Mouse (Mus musculus) ES-E14 (cell line): Measurements from ENCODE around the gene Nsun2. TPM values are rescaled to one million over a fixed set of nuclear protein-coding genes. Genes with fewer than 3 reads are reported as not detected.
A peak's percentile ranks its signal among the peaks of the same experiment; 100 is the strongest.

Experiments used
- DNase-seq: peaks from one replicate; pipeline ENCODE4 v3.0.0-alpha.2; 2013; ENCODE audit warnings: low read depth, low spot score
- H3K27ac ChIP-seq: 2 replicates; pipeline ENCODE4 v1.5.1; 2012; ENCODE audit warnings: low read depth, mild to moderate bottlenecking, low read length, moderate library complexity, mixed read lengths; ENCODE audit not compliant: poor library complexity, insufficient read depth, severe bottlenecking
- H3K36me3 ChIP-seq: 2 replicates; pipeline ENCODE4 v1.6.1; 2012; ENCODE audit warnings: mild to moderate bottlenecking, low read length, moderate library complexity, mixed read lengths; ENCODE audit not compliant: control insufficient read depth, poor library complexity, insufficient read depth, severe bottlenecking
- H3K4me1 ChIP-seq, 2 experiments: fragments of 150-350 bp in 1 of 2; sonication (generic) in 1 of 2; 2 replicates each; pipeline ENCODE4 v1.6.1; 2012; ENCODE audit warnings: low read length in 2 of 2, mild to moderate bottlenecking in 1 of 2, mixed read lengths in 1 of 2; ENCODE audit not compliant: control insufficient read depth in 2 of 2, insufficient read depth in 2 of 2, poor library complexity in 1 of 2
- H3K4me3 ChIP-seq, 2 experiments: fragments of 150-350 bp in 1 of 2; sonication (generic) in 1 of 2; 2 replicates each; pipeline ENCODE4 v1.5.1; 2012; ENCODE audit warnings: low read length in 2 of 2, low read depth in 1 of 2, mild to moderate bottlenecking in 1 of 2, mixed read lengths in 1 of 2; ENCODE audit not compliant: insufficient read depth in 1 of 2, poor library complexity in 1 of 2, severe bottlenecking in 1 of 2
- H3K9ac ChIP-seq: 2 replicates; pipeline ENCODE4 v1.6.1; 2012; ENCODE audit warnings: low read depth, mild to moderate bottlenecking, low read length, mixed read lengths; ENCODE audit not compliant: poor library complexity, insufficient read depth, severe bottlenecking
- H3K9me3 ChIP-seq: fragments of 150-350 bp; sonication (generic); 2 replicates; pipeline ENCODE4 v1.6.1; 2012; ENCODE audit warnings: low read depth, mild to moderate bottlenecking, low read length; ENCODE audit not compliant: control insufficient read depth, insufficient read depth
- CHD2 ChIP-seq: IDR thresholded peaks from 2 replicates; pipeline ENCODE4 v1.6.1; 2014; ENCODE audit warnings: mild to moderate bottlenecking, low read depth, low read length, inconsistent platforms
- HCFC1 ChIP-seq: IDR thresholded peaks from 2 replicates; pipeline ENCODE4 v1.6.1; 2012; ENCODE audit warnings: low read length, inconsistent platforms, borderline replicate concordance; ENCODE audit not compliant: insufficient read depth
- MAFK ChIP-seq: IDR thresholded peaks from 2 replicates; pipeline ENCODE4 v1.6.1; 2014; ENCODE audit warnings: mild to moderate bottlenecking, low read depth, low read length, inconsistent platforms; ENCODE audit not compliant: insufficient read depth
- ZC3H11A ChIP-seq: IDR thresholded peaks from 2 replicates; pipeline ENCODE4 v1.6.1; 2012; ENCODE audit warnings: low read depth, mild to moderate bottlenecking, inconsistent platforms, low read length, borderline replicate concordance
- ZNF384 ChIP-seq: IDR thresholded peaks from 2 replicates; pipeline ENCODE4 v1.6.1; 2012; ENCODE audit warnings: low read depth, low read length, inconsistent platforms
- in situ Hi-C, 2 experiments: fragments of 600-800 bp; cut with MboI; formaldehyde crosslinking; loops; one replicate each; pipeline ENCODE4 v1.15.1; 2025; ENCODE audit warnings: low sequenced_read_pairs in 2 of 2, inconsistent platforms in 1 of 2; ENCODE audit not compliant: unreplicated experiment in 2 of 2
- total RNA-seq: library from RNA; depleted of rRNA; stranded (reverse); fragments of 300-350 nt; gene quantifications from 2 replicates; pipeline ENCODE4 v1.2.3, GENCODE M21; 2012

The Nsun2 gene
- total RNA-seq, 1 experiment = 220 TPM

- H3K36me3 ChIP-seq = no peaks in the 10 kb centered on the region; the same call in 1 of the 2 replicates
- peaks cover 3 to 21% of the 10 kb centered on the region in 2 experiments; a peak in 2 of 4 replicates for H3K4me1 ChIP-seq
- no peaks in the 10 kb centered on the region for H3K9me3 ChIP-seq
- no peak for DNase-seq
- no peak overlapping the region for H3K27ac ChIP-seq
- in situ Hi-C loops = no loop called here
- no peak overlapping the region; the same call in 1 of the 2 replicates for H3K9ac ChIP-seq
- H3K4me3 ChIP-seq = peak overlapping the region in 1 of 2 experiments; percentile 76; a peak in 1 of 4 replicates
- TF ChIP-seq HCFC1 = no peak
- no peak for TF ChIP-seq ZC3H11A
- TF ChIP-seq ZNF384 = no peak
- no peak for TF ChIP-seq CHD2
- no peak for TF ChIP-seq MAFK
Observed at GRCm38 (mm10) chr13:69536021-69536420, 2.5 kb downstream of the Nsun2 start.

- no peak overlapping the region for H3K4me3 ChIP-seq
- no peaks in the 10 kb centered on the region for H3K36me3 ChIP-seq
- no peak for DNase-seq
- in situ Hi-C loops = no loop called here
- H3K27ac ChIP-seq = no peak overlapping the region
- TF ChIP-seq MAFK (no peak), ZC3H11A (no peak), CHD2 (no peak)
- no peak overlapping the region for H3K9ac ChIP-seq
- no peaks in the 10 kb centered on the region for H3K9me3 ChIP-seq
- peaks cover 0 to 13% of the 10 kb centered on the region in 2 experiments; a peak in 2 of 4 replicates for H3K4me1 ChIP-seq
Observed at GRCm38 (mm10) chr13:69537366-69537765, 3.8 kb downstream of the Nsun2 start.

GRCm38 (mm10) chr13:69538327-69538726, 4.8 kb downstream of the Nsun2 start:
- peaks cover 0 to 12% of the 10 kb centered on the region in 2 experiments; a peak in 1 of 4 replicates for H3K4me1 ChIP-seq

GRCm38 (mm10) chr13:69541209-69541608, 7.7 kb downstream of the Nsun2 start:
- no peaks in the 10 kb centered on the region for H3K9me3 ChIP-seq
- H3K4me3 ChIP-seq = no peak overlapping the region
- H3K27ac ChIP-seq = no peak overlapping the region
- no peak overlapping the region for H3K9ac ChIP-seq
- H3K4me1 ChIP-seq = peaks cover 0 to 10% of the 10 kb centered on the region in 2 experiments; a peak in 1 of 4 replicates
- TF ChIP-seq ZNF384 (no peak), MAFK (no peak), HCFC1 (no peak), ZC3H11A (no peak), CHD2 (no peak)
- in situ Hi-C loops = loop anchor here in 1 of 2 experiments (10.0 kb wide), 1 partner anchor 114 kb away; no protein-coding TSS in a partner anchor
- DNase-seq = no peak
- H3K36me3 ChIP-seq = no peaks in the 10 kb centered on the region

More at GRCm38 (mm10) chr13:69538327-69538726, 4.8 kb downstream of the Nsun2 start:
- no peaks in the 10 kb centered on the region for H3K9me3 ChIP-seq
- TF ChIP-seq ZNF384 (no peak), MAFK (no peak), ZC3H11A (no peak), HCFC1 (no peak)
- H3K36me3 ChIP-seq = no peaks in the 10 kb centered on the region
- no peak overlapping the region for H3K27ac ChIP-seq
- no peak for DNase-seq
- no peak overlapping the region for H3K9ac ChIP-seq
- in situ Hi-C loops = no loop called here
- H3K4me3 ChIP-seq = no peak overlapping the region
